Mouse (Mus musculus) myocyte (in vitro differentiated cells): ENCODE measurements around the gene Adgrb3.

Source experiments
- CEBPB ChIP-seq: IDR thresholded peaks from 2 replicates; pipeline ENCODE4 v1.6.1; 2011; ENCODE audit warnings: mild to moderate bottlenecking, moderate library complexity; ENCODE audit not compliant: poor library complexity, insufficient read depth, severe bottlenecking
- E2F4 ChIP-seq: IDR thresholded peaks from one replicate; pipeline ENCODE4 v1.6.1; 2011; ENCODE audit warnings: mild to moderate bottlenecking, control low read depth, moderate library complexity; ENCODE audit not compliant: insufficient read depth
- MAX ChIP-seq: IDR thresholded peaks from one replicate; pipeline ENCODE4 v1.6.1; 2011; ENCODE audit warnings: low read depth, mild to moderate bottlenecking, control low read depth
- MYOG ChIP-seq, 3 experiments: IDR thresholded peaks; one replicate each; pipeline ENCODE4 v1.6.1; 2011; ENCODE audit warnings: control low read depth in 2 of 3, low read depth in 2 of 3, mild to moderate bottlenecking in 2 of 3; ENCODE audit not compliant: insufficient read length in 2 of 3, control insufficient read depth in 1 of 3, insufficient read depth in 1 of 3
- POLR2A ChIP-seq: IDR thresholded peaks from one replicate; pipeline ENCODE4 v1.6.1; 2011; ENCODE audit warnings: low read depth, mild to moderate bottlenecking, control low read depth, moderate library complexity; ENCODE audit not compliant: insufficient read length
- POLR2AphosphoS2 ChIP-seq: IDR thresholded peaks from one replicate; pipeline ENCODE4 v1.6.1; 2011; ENCODE audit warnings: low read depth, control low read depth; ENCODE audit not compliant: insufficient read length
- REST ChIP-seq: IDR thresholded peaks from one replicate; pipeline ENCODE4 v1.6.1; 2011; ENCODE audit warnings: mild to moderate bottlenecking, control low read depth, moderate library complexity; ENCODE audit not compliant: insufficient read depth, insufficient read length
- SRF ChIP-seq: IDR thresholded peaks from one replicate; pipeline ENCODE4 v1.6.1; 2011; ENCODE audit warnings: low read depth; ENCODE audit not compliant: control insufficient read depth, insufficient read length
- TCF12 ChIP-seq: IDR thresholded peaks from one replicate; pipeline ENCODE4 v1.6.1; 2011; ENCODE audit warnings: mild to moderate bottlenecking, control low read depth; ENCODE audit not compliant: poor library complexity, insufficient read depth, severe bottlenecking
- TCF3 ChIP-seq: IDR thresholded peaks from one replicate; pipeline ENCODE4 v1.6.1; 2011; ENCODE audit warnings: low read depth, control low read depth; ENCODE audit not compliant: insufficient read length
- USF1 ChIP-seq: IDR thresholded peaks from one replicate; pipeline ENCODE4 v1.6.1; 2011; ENCODE audit warnings: low read depth, mild to moderate bottlenecking, control low read depth, moderate library complexity

DNA sequence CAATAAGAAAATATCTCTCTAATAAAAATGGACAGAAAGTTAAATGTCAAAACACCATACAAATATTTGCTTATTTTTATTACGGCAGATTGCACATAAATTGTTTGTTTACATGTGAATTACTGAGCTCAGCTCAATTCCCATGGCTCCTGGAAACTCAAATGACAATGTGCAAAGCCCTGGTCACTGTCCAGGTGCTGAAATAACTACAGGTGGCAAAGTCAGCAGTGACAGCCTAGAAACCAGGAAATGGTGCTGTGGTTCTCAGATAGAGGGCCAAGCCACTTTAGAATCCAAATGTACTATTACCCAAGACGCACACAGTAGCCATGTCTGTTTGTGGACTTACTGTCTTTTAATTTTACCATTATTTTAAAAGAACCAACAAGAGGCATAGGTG, 465.3 kb downstream of the Adgrb3 start:
- TF ChIP-seq CEBPB = no peak
- no peak for TF ChIP-seq TCF3
- TF ChIP-seq POLR2A = no peak
- no peak for TF ChIP-seq USF1
- TF ChIP-seq TCF12 = no peak
- TF ChIP-seq MAX = no peak
- no peak for TF ChIP-seq MYOG (IDR thresholded peaks at IDR 0.05; ENCODE audit: control insufficient read depth in 1 of 3, insufficient read depth in 1 of 3, insufficient read length in 2 of 3, low read depth in 2 of 3)
- TF ChIP-seq POLR2AphosphoS2 = no peak
- TF ChIP-seq E2F4 = no peak
- no peak for TF ChIP-seq REST
- no peak for TF ChIP-seq SRF
